Mouse (Mus musculus): ENCODE results near the gene Nrxn3.

- TF ChIP-seq POLR2A (IDR thresholded peaks at IDR 0.05; ENCODE audit: low read depth, low read length) (no peak), CTCF (IDR thresholded peaks at IDR 0.05; ENCODE audit: borderline replicate concordance, insufficient read depth, low read length) (no peak)
These were observed 1240.4 kb downstream of the Nrxn3 start for GRCm38 (mm10) chr12:89963073-89963472.
